Mouse (Mus musculus) bone marrow macrophage, adult 2 months (primary cell): ENCODE data around the gene Stox2.

Experiments used
- CTCF ChIP-seq: IDR thresholded peaks from 2 replicates; pipeline ENCODE4 v1.5.1; 2012; ENCODE audit warnings: low read depth, mild to moderate bottlenecking, low read length, moderate library complexity
- POLR2A ChIP-seq: IDR thresholded peaks from 2 replicates; pipeline ENCODE4 v1.6.1; 2012; ENCODE audit warnings: mild to moderate bottlenecking, low read depth, low read length, borderline replicate concordance

GRCm38 (mm10) chr8:47495428-47495827 lies 49.3 kb upstream of the Stox2 start:
- no peak for TF ChIP-seq CTCF
- no peak for TF ChIP-seq POLR2A
